Mouse (Mus musculus) intestine, embryonic 16.5 days (tissue): Measurements from ENCODE around the gene Pgpep1. TPM values are rescaled to one million over a fixed set of nuclear protein-coding genes. Genes with fewer than 3 reads are reported as not detected.
A peak's percentile ranks its signal among the peaks of the same experiment; 100 is the strongest.

Source experiments
- ATAC-seq: fragments of 200-750 bp; cut with Nextera tagmentation; 2 replicates; pipeline ENCODE4 v1.8.0; 2017; ENCODE audit warnings: moderate TSS enrichment, moderate library complexity
- H3K27ac ChIP-seq: fragments of 300-500 bp; sonication (generic); 2 replicates; pipeline ENCODE4 v1.5.1; 2014; ENCODE audit warnings: mild to moderate bottlenecking, low read length
- H3K27me3 ChIP-seq: fragments of 300-500 bp; sonication (generic); replicated peaks from 2 replicates; pipeline ENCODE4 v1.6.1; 2014; ENCODE audit warnings: low read length, control low read depth, mixed read lengths; ENCODE audit not compliant: control insufficient read depth, insufficient read depth
- H3K36me3 ChIP-seq: fragments of 300-500 bp; sonication (generic); 2 replicates; pipeline ENCODE4 v1.6.1; 2014; ENCODE audit warnings: low read length, control low read depth; ENCODE audit not compliant: control insufficient read depth, insufficient read depth
- H3K4me1 ChIP-seq: fragments of 300-500 bp; sonication (generic); 2 replicates; pipeline ENCODE4 v1.6.1; 2014; ENCODE audit warnings: low read length, control low read depth, mixed read lengths; ENCODE audit not compliant: control insufficient read depth, insufficient read depth
- H3K4me2 ChIP-seq: fragments of 300-500 bp; sonication (generic); 2 replicates; pipeline ENCODE4 v1.6.1; 2014; ENCODE audit warnings: low read depth, low read length, control low read depth
- H3K4me3 ChIP-seq: fragments of 300-500 bp; sonication (generic); 2 replicates; pipeline ENCODE4 v1.5.1; 2014; ENCODE audit warnings: mild to moderate bottlenecking, low read length
- H3K9ac ChIP-seq: fragments of 300-500 bp; sonication (generic); 2 replicates; pipeline ENCODE4 v1.6.1; 2014; ENCODE audit warnings: low read depth, low read length
- H3K9me3 ChIP-seq: fragments of 300-500 bp; sonication (generic); 2 replicates; pipeline ENCODE4 v1.6.1; 2016; ENCODE audit warnings: low read length, control low read depth; ENCODE audit not compliant: control insufficient read depth
- WGBS: fragments of 180-500 bp; shearing (Covaris S2); extraction: QIAGEN DNeasy Blood & Tissue Kit; methylation state at CpG from one replicate; pipeline ENCODE4 v1.1.7; 2014; 5-methylcytosine and 5-hydroxymethylcytosine counted together
- polyA plus RNA-seq: library from polyadenylated mRNA; unstranded; fragments of >200 nt; fragmentation: Nextera tagmentation; extraction: Ambion mirVana; gene quantifications from 2 replicates; pipeline ENCODE4 v1.2.1, GENCODE M21; 2015

Pgpep1 gene
- polyA plus RNA-seq, 1 experiment from 2014 or later = 88.3 TPM

DNA sequence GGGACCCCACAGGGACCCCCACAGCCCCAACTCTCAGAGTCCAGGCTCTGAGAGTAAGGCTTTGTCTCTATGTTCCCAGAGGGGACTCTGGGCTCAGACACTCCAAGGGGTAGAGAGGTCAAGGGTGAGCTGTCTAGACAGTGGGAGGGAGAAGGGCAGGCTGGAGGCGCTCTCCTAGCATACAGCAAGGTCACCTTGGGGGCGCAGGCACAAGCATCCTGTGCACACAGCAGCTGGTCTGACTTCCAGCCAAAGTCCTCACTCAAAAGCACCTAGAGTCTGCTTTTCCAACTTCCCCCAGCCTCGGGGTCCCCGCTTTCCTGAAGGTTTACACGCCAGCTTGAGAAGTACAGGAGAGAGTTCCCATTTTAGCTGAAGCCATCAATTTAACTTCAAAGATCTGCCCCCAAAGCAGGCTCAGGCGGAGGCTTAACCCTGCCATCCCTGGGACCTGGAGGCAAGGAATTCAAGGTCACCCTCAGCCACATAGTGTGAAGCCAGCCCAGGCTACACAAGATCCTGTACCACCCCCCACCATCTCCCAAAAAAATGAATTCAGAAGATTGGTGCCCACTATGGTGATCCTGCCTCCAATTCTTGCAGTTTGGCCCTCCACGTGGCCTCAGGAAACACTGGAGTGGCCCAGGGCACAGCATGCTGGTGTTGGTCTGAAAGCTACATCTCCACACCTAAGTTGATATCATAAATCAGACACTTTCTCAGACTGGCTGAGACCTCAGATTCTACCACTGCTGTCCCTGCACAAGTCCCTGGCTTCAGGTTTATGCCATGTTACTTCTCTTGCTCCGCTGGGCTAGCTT, 12.6 kb downstream of the Pgpep1 start:
- peaks cover 12% of the 10 kb centered on the region; the same call in 1 of the 2 replicates for H3K36me3 ChIP-seq
- WGBS = 50% methylated on average over 8 of the region's 8 CpGs
- H3K4me3 ChIP-seq = no peak overlapping the region
- no peak for ATAC-seq
- peaks cover 40% of the 10 kb centered on the region for H3K4me1 ChIP-seq
- H3K9ac ChIP-seq = peak overlapping the region; percentile 49; the same call in 1 of the 2 replicates
- H3K27me3 ChIP-seq = no peaks in the 10 kb centered on the region
- H3K27ac ChIP-seq = peak overlapping the region; percentile 58
- H3K4me2 ChIP-seq = no peak overlapping the region
- H3K9me3 ChIP-seq = no peaks in the 10 kb centered on the region

DNA sequence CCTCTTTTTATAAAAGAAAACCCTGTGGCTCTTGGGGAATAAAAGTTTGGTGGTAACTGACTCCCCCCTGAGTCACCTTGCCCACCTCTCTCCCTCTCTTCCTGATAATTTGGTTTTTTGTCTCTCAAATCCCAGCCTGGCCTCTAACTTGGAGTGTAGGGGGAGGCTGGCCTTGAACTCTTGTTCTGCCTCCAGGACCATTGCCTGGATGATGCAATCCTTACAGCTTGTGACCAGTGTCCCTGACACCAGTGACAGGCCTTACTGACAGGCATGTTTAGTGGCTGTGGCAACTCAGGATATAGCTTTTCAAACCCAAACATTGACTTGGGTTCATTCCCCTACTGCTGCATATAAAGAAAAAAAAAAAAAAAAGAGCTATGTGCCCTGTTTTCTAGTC, 13.4 kb downstream of the Pgpep1 start:
- Histone ChIP-seq H3K4me3 (no peak overlapping the region), H3K4me2 (no peak overlapping the region), H3K9ac (no peak overlapping the region), H3K27me3 (no peaks in the 10 kb centered on the region), H3K9me3 (no peaks in the 10 kb centered on the region), H3K4me1 (peaks cover 40% of the 10 kb centered on the region), H3K36me3 (peaks cover 7% of the 10 kb centered on the region; the same call in 1 of the 2 replicates), H3K27ac (no peak overlapping the region)
- ATAC-seq = no peak

- peak overlapping the region; percentile 33; the same call in 1 of the 2 replicates for H3K27ac ChIP-seq
- 76% methylated on average over 6 of the region's 6 CpGs for WGBS
- no peak overlapping the region for H3K4me3 ChIP-seq
- no peaks in the 10 kb centered on the region for H3K9me3 ChIP-seq
- peaks cover 40% of the 10 kb centered on the region for H3K4me1 ChIP-seq
- H3K27me3 ChIP-seq = no peaks in the 10 kb centered on the region
- no peak for ATAC-seq
- H3K4me2 ChIP-seq = no peak overlapping the region
- H3K9ac ChIP-seq = no peak overlapping the region
- peaks cover 7% of the 10 kb centered on the region; the same call in 1 of the 2 replicates for H3K36me3 ChIP-seq
These were observed 13.8 kb downstream of the Pgpep1 start for GRCm38 (mm10) chr8:70646369-70646768.

GRCm38 (mm10) chr8:70645501-70646224, 14.5 kb downstream of the Pgpep1 start:
- no peaks in the 10 kb centered on the region for H3K27me3 ChIP-seq
- H3K27ac ChIP-seq = peak overlapping the region; percentile 33
- no peak for ATAC-seq
- no peak overlapping the region for H3K4me3 ChIP-seq
- H3K9ac ChIP-seq = no peak overlapping the region
- no peaks in the 10 kb centered on the region for H3K9me3 ChIP-seq
- H3K4me1 ChIP-seq = peaks cover 40% of the 10 kb centered on the region
- 51% methylated on average over 17 of the region's 17 CpGs for WGBS
- H3K4me2 ChIP-seq = no peak overlapping the region
- peaks cover 3% of the 10 kb centered on the region; the same call in 1 of the 2 replicates for H3K36me3 ChIP-seq

DNA sequence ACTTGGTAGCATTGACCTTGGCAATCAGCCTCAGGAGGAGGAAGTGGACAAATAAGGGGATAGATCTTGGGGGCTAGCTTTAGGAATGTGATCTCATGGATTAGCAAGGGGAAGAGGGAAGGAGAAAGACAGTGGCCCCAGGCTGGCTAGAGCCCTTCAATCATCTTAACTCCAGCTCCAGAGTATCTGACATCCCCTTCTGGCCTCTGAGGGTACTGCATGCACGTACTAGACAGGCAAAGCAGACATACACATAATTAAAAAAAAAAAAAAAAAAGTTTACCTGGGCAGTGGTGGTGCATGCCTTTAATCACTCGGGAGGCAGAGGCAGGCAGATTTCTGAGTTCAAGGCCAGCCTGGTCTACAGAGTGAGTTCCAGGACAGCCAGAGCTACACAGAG, 16.1 kb downstream of the Pgpep1 start:
- Histone ChIP-seq H3K27me3 (no peaks in the 10 kb centered on the region), H3K4me2 (no peak overlapping the region), H3K36me3 (no peaks in the 10 kb centered on the region), H3K4me1 (peaks cover 25% of the 10 kb centered on the region), H3K9ac (no peak overlapping the region), H3K9me3 (no peaks in the 10 kb centered on the region), H3K27ac (no peak overlapping the region), H3K4me3 (no peak overlapping the region)
- no peak for ATAC-seq
- 77% methylated on average over 2 of the region's 2 CpGs for WGBS

DNA sequence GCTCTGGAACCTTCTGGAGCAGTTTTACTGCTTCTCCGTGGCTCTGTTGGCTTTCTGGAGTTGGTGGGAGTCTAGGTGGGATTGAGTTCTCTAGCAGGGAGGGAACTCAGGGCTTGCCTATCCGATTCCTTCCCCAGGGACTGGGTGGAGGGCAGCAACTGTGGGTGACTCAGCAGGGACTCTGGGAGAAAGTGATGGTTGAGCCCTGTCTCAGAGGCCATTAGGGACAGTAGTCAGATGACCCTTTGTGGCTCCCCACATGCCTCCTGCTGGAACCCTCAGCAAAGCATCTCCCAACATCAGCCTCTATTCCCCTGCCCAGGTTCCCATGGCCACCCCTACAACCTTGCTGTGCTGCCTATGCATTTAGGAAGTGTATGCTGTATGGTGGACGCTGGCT, 17.2 kb downstream of the Pgpep1 start:
- WGBS = 68% methylated on average over 3 of the region's 3 CpGs
- Histone ChIP-seq H3K27me3 (no peaks in the 10 kb centered on the region), H3K27ac (no peak overlapping the region), H3K9ac (no peak overlapping the region), H3K9me3 (no peaks in the 10 kb centered on the region), H3K36me3 (no peaks in the 10 kb centered on the region), H3K4me2 (no peak overlapping the region), H3K4me3 (no peak overlapping the region), H3K4me1 (peaks cover 26% of the 10 kb centered on the region)
- ATAC-seq = no peak

DNA sequence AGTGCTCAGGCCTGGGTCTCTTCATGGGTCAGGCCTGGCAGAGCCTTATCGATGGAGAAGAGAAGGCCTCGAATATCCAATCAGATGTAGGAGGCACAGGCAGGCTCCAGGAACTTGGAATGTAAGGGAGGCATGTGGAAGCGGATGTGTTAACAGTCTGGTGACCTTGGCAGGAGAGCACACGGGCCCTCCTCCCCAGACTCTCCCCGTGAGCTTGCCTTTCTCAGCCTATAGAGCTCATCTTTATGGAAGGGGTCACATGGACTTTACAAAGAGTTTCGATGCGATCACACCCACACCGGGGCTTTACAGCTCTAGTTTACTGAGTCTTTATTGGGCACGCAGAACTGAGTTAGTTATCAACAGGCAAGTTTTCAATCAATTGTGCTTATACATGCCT, 21.4 kb downstream of the Pgpep1 start:
- peak; percentile 58 for ATAC-seq
- Histone ChIP-seq H3K9me3 (no peaks in the 10 kb centered on the region), H3K36me3 (no peaks in the 10 kb centered on the region), H3K4me2 (no peak overlapping the region), H3K4me1 (peaks cover 20% of the 10 kb centered on the region), H3K4me3 (no peak overlapping the region), H3K9ac (no peak overlapping the region), H3K27ac (peak overlapping the region; percentile 43; the same call in 1 of the 2 replicates), H3K27me3 (no peaks in the 10 kb centered on the region)
- WGBS = 50% methylated on average over 9 of the region's 9 CpGs

- 56% methylated on average over 8 of the region's 8 CpGs for WGBS
- H3K36me3 ChIP-seq = no peaks in the 10 kb centered on the region
- H3K27me3 ChIP-seq = no peaks in the 10 kb centered on the region
- H3K4me2 ChIP-seq = no peak overlapping the region
- H3K27ac ChIP-seq = peak overlapping the region; percentile 33
- peaks cover 27% of the 10 kb centered on the region for H3K4me1 ChIP-seq
- no peak overlapping the region for H3K4me3 ChIP-seq
- H3K9ac ChIP-seq = 0 out of 2 replicates have a peak overlapping the region, but pooled peaks have one; percentile 9
- no peaks in the 10 kb centered on the region for H3K9me3 ChIP-seq
- peak; percentile 81 for ATAC-seq
These were observed 23.4 kb downstream of the Pgpep1 start for GRCm38 (mm10) chr8:70636838-70637237.

GRCm38 (mm10) chr8:70635527-70635926, 24.7 kb downstream of the Pgpep1 start:
- Histone ChIP-seq H3K27me3 (no peaks in the 10 kb centered on the region), H3K4me2 (no peak overlapping the region), H3K4me3 (no peak overlapping the region), H3K9ac (no peak overlapping the region), H3K9me3 (no peaks in the 10 kb centered on the region), H3K27ac (no peak overlapping the region), H3K4me1 (peaks cover 38% of the 10 kb centered on the region), H3K36me3 (no peaks in the 10 kb centered on the region)
- no peak for ATAC-seq
- 84% methylated on average over 6 of the region's 6 CpGs for WGBS
